Mouse (Mus musculus): Measurements from ENCODE around the gene Apba2. TPM values are rescaled to one million over a fixed set of nuclear protein-coding genes. Genes with fewer than 3 reads are reported as not detected.

Gene Apba2
- polyA plus RNA-seq (2015; fragmentation: Nextera tagmentation; extraction: Ambion mirVana): 5.4 and 5.8 TPM in 2 replicates

GRCm38 (mm10) chr7:64501536-64502270 lies at the start of gene Apba2:
Apba2 (plus strand) TSS chr7:64501706.
- peak within 1 kb of the TSS; percentile 60 for H3K4me3 ChIP-seq (replicated peaks)
- H3K9me3 ChIP-seq (replicated peaks): peaks cover 3% of the 10 kb centered on the region; the same call in 1 of the 2 replicates
- H3K27ac ChIP-seq: no peak within 1 kb of the TSS
- peak within 1 kb of the TSS; percentile 56 for H3K9ac ChIP-seq
- H3K36me3 ChIP-seq: no peaks in the 10 kb centered on the region
- WGBS: under 1% methylated on average over 86 of the region's 96 CpGs
- peak; percentile 84 for ATAC-seq (replicated peaks; ENCODE audit: low FRiP score)
- peaks cover 17% of the 10 kb centered on the region for H3K4me1 ChIP-seq
- H3K27me3 ChIP-seq: peaks cover 40% of the 10 kb centered on the region
- H3K4me2 ChIP-seq: peak within 1 kb of the TSS; percentile 98

DNA sequence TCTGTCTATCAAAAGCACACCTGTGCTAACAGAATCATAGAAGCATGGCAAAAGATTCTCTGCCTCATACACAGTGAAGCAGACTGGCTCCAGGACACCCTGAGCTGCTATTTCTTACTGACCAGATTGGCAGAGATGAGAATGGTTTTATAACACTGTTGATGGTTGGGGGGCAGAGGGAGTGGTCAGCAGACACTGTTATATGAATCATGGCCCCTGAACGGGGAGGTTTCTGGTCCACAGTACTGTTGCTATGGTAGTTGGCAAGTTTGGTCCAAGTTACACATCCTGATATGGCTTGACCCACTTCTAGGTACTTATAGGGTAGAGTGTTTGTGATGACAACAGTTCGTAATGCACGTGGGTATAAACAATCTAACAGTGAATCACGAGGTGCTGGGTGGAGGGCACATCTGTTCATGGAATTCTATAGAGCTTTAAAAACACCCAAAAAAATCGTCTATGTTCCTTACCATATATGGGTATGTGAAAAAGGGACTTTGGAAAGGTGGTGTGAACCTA lies 49.6 kb upstream of the Apba2 start:
- H3K9me3 ChIP-seq (replicated peaks): no peaks in the 10 kb centered on the region
- H3K36me3 ChIP-seq: no peaks in the 10 kb centered on the region
- WGBS: 83% methylated on average over 5 of the region's 5 CpGs
- no peak overlapping the region for H3K4me3 ChIP-seq (replicated peaks)
- ATAC-seq (replicated peaks; ENCODE audit: low FRiP score): no peak
- no peak overlapping the region for H3K27ac ChIP-seq
- no peaks in the 10 kb centered on the region for H3K27me3 ChIP-seq
- H3K9ac ChIP-seq: no peak overlapping the region
- no peaks in the 10 kb centered on the region for H3K4me1 ChIP-seq
- no peak overlapping the region for H3K4me2 ChIP-seq

DNA sequence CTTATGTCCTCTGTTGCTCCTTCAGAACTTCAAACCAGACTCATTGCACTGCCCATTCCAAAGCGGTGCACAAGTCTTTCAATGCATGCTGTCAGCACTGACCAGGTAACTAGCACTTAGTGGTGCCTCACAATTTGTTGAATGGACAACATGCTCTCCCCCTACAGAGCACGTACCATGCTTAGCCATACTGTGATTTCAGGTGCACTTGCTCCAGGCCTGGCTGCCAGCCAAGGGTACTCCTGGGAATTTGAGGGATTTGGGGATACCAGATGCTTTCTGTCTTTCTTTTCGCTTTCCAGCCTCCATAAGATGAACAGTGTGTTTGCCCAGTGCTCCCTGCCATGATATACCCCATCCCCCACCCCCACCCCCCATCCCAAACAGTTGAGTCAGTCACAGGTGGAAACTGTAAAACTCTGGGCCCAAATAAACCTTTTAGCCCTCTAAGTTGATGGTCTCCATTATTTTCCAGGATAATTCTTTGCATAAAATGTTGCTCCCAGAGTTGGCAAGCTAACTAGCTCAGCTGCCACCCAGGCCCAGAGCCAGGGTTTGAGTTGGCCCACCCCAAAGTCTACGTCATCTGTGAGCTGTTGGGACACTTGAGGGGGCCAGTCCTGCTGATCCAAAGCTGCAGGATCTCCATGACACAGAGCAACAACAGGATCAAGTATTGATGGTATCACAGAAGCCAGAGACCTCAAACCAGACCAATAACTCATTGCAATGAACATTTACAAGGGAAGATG lies 48.9 kb upstream of the Apba2 start:
- Histone ChIP-seq H3K4me2 (no peak overlapping the region), H3K27ac (no peak overlapping the region), H3K4me1 (no peaks in the 10 kb centered on the region), H3K36me3 (no peaks in the 10 kb centered on the region), H3K9ac (no peak overlapping the region), H3K27me3 (no peaks in the 10 kb centered on the region), H3K4me3 (replicated peaks) (no peak overlapping the region), H3K9me3 (replicated peaks) (no peaks in the 10 kb centered on the region)
- no peak for ATAC-seq (replicated peaks; ENCODE audit: low FRiP score)
- WGBS: 72% methylated on average over 4 of the region's 4 CpGs

DNA sequence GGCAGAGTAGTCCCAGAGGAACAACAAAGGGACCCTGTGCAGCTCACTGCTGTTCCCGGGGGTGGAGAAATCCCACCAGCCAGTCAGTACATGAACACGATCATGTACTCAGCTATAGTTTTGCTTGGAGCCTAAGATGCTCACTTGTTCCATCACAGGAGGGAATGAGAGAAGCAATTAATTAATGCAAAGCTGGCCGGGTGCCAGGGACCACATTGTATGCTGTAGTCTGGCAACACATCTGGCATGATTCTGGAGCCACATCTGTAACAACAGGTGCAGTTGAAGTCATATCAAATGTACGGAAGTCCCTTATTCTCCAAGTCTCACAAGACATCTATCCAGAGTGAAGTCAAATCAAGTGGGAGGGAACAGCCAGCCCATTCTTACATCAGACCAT lies 45.3 kb upstream of the Apba2 start:
- no peak overlapping the region for H3K9ac ChIP-seq
- ATAC-seq (replicated peaks; ENCODE audit: low FRiP score): no peak
- no peak overlapping the region for H3K27ac ChIP-seq
- no peaks in the 10 kb centered on the region for H3K36me3 ChIP-seq
- H3K4me3 ChIP-seq (replicated peaks): no peak overlapping the region
- H3K9me3 ChIP-seq (replicated peaks): no peaks in the 10 kb centered on the region
- H3K27me3 ChIP-seq: no peaks in the 10 kb centered on the region
- no peak overlapping the region for H3K4me2 ChIP-seq
- WGBS: 83% methylated on average over 4 of the region's 4 CpGs
- H3K4me1 ChIP-seq: no peaks in the 10 kb centered on the region

DNA sequence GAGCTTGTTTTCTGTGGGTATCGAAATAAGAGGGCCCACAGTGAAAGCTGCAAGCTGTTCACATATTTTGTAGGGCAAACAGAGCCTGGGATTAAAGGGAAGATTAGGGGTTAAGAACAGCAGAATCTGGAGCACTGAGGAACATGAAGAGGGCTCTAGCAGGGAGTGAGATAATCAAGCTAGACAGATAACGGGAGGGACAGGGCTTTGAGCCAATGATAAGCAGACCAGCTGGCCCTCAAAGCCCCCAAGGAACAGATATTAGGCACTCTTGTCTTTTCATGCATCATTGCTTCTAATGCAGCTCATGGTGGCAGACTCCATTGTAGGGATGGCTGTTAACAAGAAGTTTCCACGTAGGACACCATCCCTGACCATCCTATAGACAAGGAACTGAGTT lies 44.8 kb upstream of the Apba2 start:
- Histone ChIP-seq H3K27me3 (no peaks in the 10 kb centered on the region), H3K4me1 (no peaks in the 10 kb centered on the region), H3K9me3 (replicated peaks) (no peaks in the 10 kb centered on the region), H3K4me2 (no peak overlapping the region), H3K9ac (no peak overlapping the region), H3K4me3 (replicated peaks) (no peak overlapping the region), H3K27ac (no peak overlapping the region), H3K36me3 (no peaks in the 10 kb centered on the region)
- no peak for ATAC-seq (replicated peaks; ENCODE audit: low FRiP score)
- 75% methylated on average over 3 of the region's 3 CpGs for WGBS

GRCm38 (mm10) chr7:64457811-64458210 lies 43.7 kb upstream of the Apba2 start:
- H3K4me1 ChIP-seq: no peaks in the 10 kb centered on the region
- no peak for ATAC-seq (replicated peaks; ENCODE audit: low FRiP score)
- no peak overlapping the region for H3K4me3 ChIP-seq (replicated peaks)
- no peaks in the 10 kb centered on the region for H3K27me3 ChIP-seq
- no peak overlapping the region for H3K9ac ChIP-seq
- no peaks in the 10 kb centered on the region for H3K36me3 ChIP-seq
- H3K9me3 ChIP-seq (replicated peaks): no peaks in the 10 kb centered on the region
- 81% methylated on average over 2 of the region's 2 CpGs for WGBS
- no peak overlapping the region for H3K4me2 ChIP-seq
- no peak overlapping the region for H3K27ac ChIP-seq

GRCm38 (mm10) chr7:64497438-64497837 lies 4.1 kb upstream of the Apba2 start:
- H3K27ac ChIP-seq: no peak overlapping the region
- H3K9me3 ChIP-seq (replicated peaks): peaks cover 3% of the 10 kb centered on the region; the same call in 1 of the 2 replicates
- H3K36me3 ChIP-seq: no peaks in the 10 kb centered on the region
- ATAC-seq (replicated peaks; ENCODE audit: low FRiP score): no peak
- H3K4me3 ChIP-seq (replicated peaks): no peak overlapping the region
- peaks cover 13% of the 10 kb centered on the region for H3K4me1 ChIP-seq
- H3K27me3 ChIP-seq: peaks cover 22% of the 10 kb centered on the region
- H3K9ac ChIP-seq: no peak overlapping the region
- 43% methylated on average over 10 of the region's 10 CpGs for WGBS
- no peak overlapping the region for H3K4me2 ChIP-seq

DNA sequence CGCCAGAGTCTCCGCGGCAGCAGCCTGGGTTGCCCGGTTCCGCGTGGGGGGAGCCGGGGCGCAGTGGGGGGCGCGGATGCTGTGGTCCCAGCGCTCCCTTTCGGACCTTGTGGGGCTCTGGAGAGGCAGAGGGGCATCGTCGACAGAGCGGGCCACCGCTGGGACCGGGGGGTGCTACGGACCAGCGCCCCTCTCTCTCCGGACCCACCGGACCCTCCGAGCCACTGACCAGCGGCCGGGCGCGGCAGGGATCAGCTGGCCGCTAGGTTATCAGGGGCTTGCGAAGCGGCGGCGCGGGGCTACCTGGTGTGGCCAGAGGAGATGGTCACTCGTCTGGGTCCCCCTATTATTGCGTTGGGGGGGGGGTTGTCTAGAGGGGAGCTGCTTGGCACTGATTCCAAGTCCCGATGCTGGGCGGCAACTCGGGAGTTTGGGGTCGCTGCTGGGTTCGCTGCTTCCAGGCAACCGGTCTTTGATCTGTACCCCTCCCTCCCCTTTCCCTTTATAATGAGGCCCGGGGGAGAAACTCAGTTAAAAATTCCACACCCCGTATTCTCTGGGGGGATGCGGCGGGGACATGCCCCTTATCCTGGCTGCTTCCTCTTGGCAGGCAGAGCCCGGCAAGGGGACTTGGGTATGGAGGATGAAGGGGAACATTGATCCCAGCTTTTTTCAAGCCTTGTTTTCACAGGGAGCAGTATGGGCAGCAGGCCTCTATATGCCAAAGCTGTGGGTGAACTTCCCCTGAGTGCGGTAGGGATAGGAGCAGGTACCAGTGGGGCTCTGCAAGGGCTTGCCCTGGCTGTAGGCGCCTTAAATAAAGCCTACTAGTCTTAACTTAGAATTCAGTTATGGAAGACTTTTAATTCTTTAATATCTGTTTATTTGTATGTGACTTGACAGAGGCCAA lies 1.0 kb downstream of the Apba2 start:
- H3K9me3 ChIP-seq (replicated peaks): peaks cover under 1% of the 10 kb centered on the region; the same call in 1 of the 2 replicates
- H3K27ac ChIP-seq: no peak overlapping the region
- peaks cover 17% of the 10 kb centered on the region for H3K4me1 ChIP-seq
- H3K4me3 ChIP-seq (replicated peaks): peak overlapping the region; percentile 60
- H3K36me3 ChIP-seq: no peaks in the 10 kb centered on the region
- 2% methylated on average over 42 of the region's 47 CpGs for WGBS
- peak; percentile 15; the same call in 1 of the 2 replicates for ATAC-seq (replicated peaks; ENCODE audit: low FRiP score)
- H3K27me3 ChIP-seq: peaks cover 40% of the 10 kb centered on the region
- H3K4me2 ChIP-seq: peak overlapping the region; percentile 98
- peak overlapping the region; percentile 56 for H3K9ac ChIP-seq

GRCm38 (mm10) chr7:64503641-64504040 lies 2.1 kb downstream of the Apba2 start:
- ATAC-seq (replicated peaks; ENCODE audit: low FRiP score): no peak
- no peak overlapping the region for H3K4me3 ChIP-seq (replicated peaks)
- no peak overlapping the region for H3K9ac ChIP-seq
- H3K27me3 ChIP-seq: peaks cover 40% of the 10 kb centered on the region
- H3K9me3 ChIP-seq (replicated peaks): no peaks in the 10 kb centered on the region
- no peaks in the 10 kb centered on the region for H3K36me3 ChIP-seq
- H3K27ac ChIP-seq: no peak overlapping the region
- WGBS: 79% methylated on average over 6 of the region's 6 CpGs
- H3K4me2 ChIP-seq: no peak overlapping the region
- H3K4me1 ChIP-seq: peaks cover 17% of the 10 kb centered on the region

- Histone ChIP-seq H3K27ac (no peak overlapping the region), H3K4me2 (no peak overlapping the region), H3K36me3 (no peaks in the 10 kb centered on the region), H3K27me3 (peaks cover 40% of the 10 kb centered on the region), H3K9ac (no peak overlapping the region), H3K9me3 (replicated peaks) (no peaks in the 10 kb centered on the region), H3K4me3 (replicated peaks) (no peak overlapping the region), H3K4me1 (peaks cover 17% of the 10 kb centered on the region)
- ATAC-seq (replicated peaks; ENCODE audit: low FRiP score): no peak
- 36% methylated on average over 8 of the region's 8 CpGs for WGBS
These were observed 3.3 kb downstream of the Apba2 start for GRCm38 (mm10) chr7:64504691-64505231.

DNA sequence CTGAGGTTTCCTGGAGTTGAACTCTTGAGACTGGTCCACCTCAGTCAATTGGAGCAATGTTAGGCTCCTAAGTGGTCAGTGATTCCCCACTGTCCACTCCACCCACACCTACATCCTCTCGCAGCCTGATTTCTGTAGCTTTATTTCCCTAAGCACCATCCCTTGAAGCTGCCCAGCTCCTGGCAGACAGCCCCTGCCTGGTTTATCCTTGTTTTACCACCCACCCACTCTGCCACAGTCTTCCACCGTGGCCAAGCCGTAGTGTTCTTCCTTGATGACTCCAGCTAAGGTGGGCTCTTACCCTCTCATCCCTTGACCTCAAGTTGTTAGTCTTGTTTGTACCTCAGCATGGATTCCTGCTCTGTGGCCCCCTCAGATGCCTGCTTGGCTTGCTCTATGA lies 4.1 kb downstream of the Apba2 start:
- no peaks in the 10 kb centered on the region for H3K36me3 ChIP-seq
- WGBS: 93% methylated on average over 3 of the region's 3 CpGs
- H3K9me3 ChIP-seq (replicated peaks): no peaks in the 10 kb centered on the region
- H3K27ac ChIP-seq: no peak overlapping the region
- no peak for ATAC-seq (replicated peaks; ENCODE audit: low FRiP score)
- no peak overlapping the region for H3K4me3 ChIP-seq (replicated peaks)
- peaks cover 36% of the 10 kb centered on the region for H3K27me3 ChIP-seq
- no peak overlapping the region for H3K9ac ChIP-seq
- H3K4me1 ChIP-seq: peaks cover 17% of the 10 kb centered on the region
- no peak overlapping the region for H3K4me2 ChIP-seq

Data from kidney, embryonic 15.5 days (tissue).